8 mouse cellular contexts compared by ENCODE assay signal in genomic region chr10:82795071-82795731, GRCm38 (mm10). TPM values are rescaled to one million over a fixed set of nuclear protein-coding genes. Genes with fewer than 3 reads are reported as not detected.
DNase-seq lines count a peak whose midpoint lies in the region; ATAC-seq and TF ChIP-seq lines count a peak whose summit lies in the region.

No protein-coding gene starts in this region.

- peaks cover 24% of the 10 kb centered on the region for H3K4me1 ChIP-seq in heart, embryonic 12.5 days (replicated peaks)

- H3K36me3 ChIP-seq in C2C12 (ENCODE audit: control insufficient read depth, insufficient read depth): no peaks in the 10 kb centered on the region
- no peaks in the 10 kb centered on the region for H3K36me3 ChIP-seq in heart, embryonic 12.5 days

- no peaks in the 10 kb centered on the region for H3K27me3 ChIP-seq in C2C12 (ENCODE audit: control insufficient read depth, insufficient read depth, insufficient read length)
- H3K27me3 ChIP-seq in heart, embryonic 12.5 days (replicated peaks): no peaks in the 10 kb centered on the region

- peak overlapping the region; percentile 0 for H3ac ChIP-seq in C2C12 (ENCODE audit: control insufficient read depth, insufficient read length, low read depth)

- H3K79me3 ChIP-seq in C2C12 (ENCODE audit: low read depth): no peaks in the 10 kb centered on the region

- peak overlapping the region; percentile 59 for H3K4me2 ChIP-seq in heart, embryonic 12.5 days

- DNase-seq in adrenal gland, postnatal 25 days: peak; percentile 61
- DNase-seq in fibroblast of lung, adult 2 months (ENCODE audit: low read depth): peak; percentile 92
- DNase-seq in kidney, postnatal 10 days: peak; percentile 73
- DNase-seq in liver: peak; percentile 43
- DNase-seq in naive thymus-derived CD4-positive, alpha-beta T cell, adult 2 months (ENCODE audit: low read depth): peak; percentile 33
- peak; percentile 44 to 57 for DNase-seq in thymus, postnatal 36 days

- H3K27ac ChIP-seq in heart, embryonic 12.5 days (ENCODE audit: poor library complexity, severe bottlenecking): 0 out of 2 replicates have a peak overlapping the region, but pooled peaks have one; percentile 25

- H3K4me3 ChIP-seq in C2C12 (ENCODE audit: insufficient read depth, poor library complexity, severe bottlenecking): no peak overlapping the region
- peak overlapping the region; percentile 17; the same call in 1 of the 2 replicates for H3K4me3 ChIP-seq in heart, embryonic 12.5 days

- H3K9me3 ChIP-seq in heart, embryonic 12.5 days (replicated peaks): 0 out of 2 replicates have a peak, but pooled peaks cover 2% of the 10 kb centered on the region

- H3K9ac ChIP-seq in heart, embryonic 12.5 days: peak overlapping the region; percentile 0; the same call in 1 of the 2 replicates

- peak; percentile 74 for TF ChIP-seq CTCF in C2C12 (IDR thresholded peaks at IDR 0.05; ENCODE audit: control insufficient read depth, insufficient read depth, insufficient read length)

- no peaks in the 10 kb centered on the region for H3K79me2 ChIP-seq in C2C12 (ENCODE audit: control insufficient read depth, insufficient read depth)

- peak; percentile 73 for ATAC-seq in heart, embryonic 12.5 days (ENCODE audit: insufficient number of reproducible peaks, low FRiP score)

- WGBS in heart, embryonic 12.5 days: 19% methylated on average over 15 of the region's 15 CpGs

TF ChIP-seq in C2C12, 6 proteins besides CTCF, POLR2A, EP300 and RAD21:
- TF ChIP-seq MYOG (IDR thresholded peaks at IDR 0.05; ENCODE audit: control insufficient read depth, extremely low read depth, insufficient read length) (no peak), CEBPB (IDR thresholded peaks at IDR 0.05; ENCODE audit: low read depth) (no peak), MAX (IDR thresholded peaks at IDR 0.05) (no peak), MYOD1 (IDR thresholded peaks at IDR 0.05; ENCODE audit: control insufficient read depth, insufficient read length, low read depth) (no peak), USF1 (IDR thresholded peaks at IDR 0.05; ENCODE audit: low read depth) (no peak), FOSL1 (IDR thresholded peaks at IDR 0.05; ENCODE audit: insufficient read depth, low read length, poor library complexity, severe bottlenecking) (no peak)

RNA-seq across cellular contexts. Expression of gene Nfyb, which starts 31.3 kb away (rescaled TPM):
- 11.9 TPM for polyA plus RNA-seq in C2C12 (2012; fragmentation: generic; extraction: Trizol)
- total RNA-seq in adrenal gland, postnatal 25 days (2021): 23.5 and 25.9 TPM in 2 replicates
- polyA plus RNA-seq in heart, embryonic 12.5 days (2016; fragmentation: Nextera tagmentation; extraction: Ambion mirVana): 28.1 and 29.3 TPM in 2 replicates

RNA-seq across cellular contexts. Expression of gene Txnrd1, which starts 38.5 kb away (rescaled TPM):
- polyA plus RNA-seq in C2C12 (2012; fragmentation: generic; extraction: Trizol): 172 TPM
- 118 and 136 TPM in 2 replicates for total RNA-seq in adrenal gland, postnatal 25 days (2021)
- polyA plus RNA-seq in heart, embryonic 12.5 days (2016; fragmentation: Nextera tagmentation; extraction: Ambion mirVana): 90.9 and 92.6 TPM in 2 replicates

Comparison
In these comparisons a context has a peak if more than half of its experiments do, and no peak if none do; other contexts are left out.
1. DNase-seq: peak in every context shown above with its lines; median percentile 92 in fibroblast of lung, adult 2 months; 73 in kidney, postnatal 10 days; 61 in adrenal gland, postnatal 25 days; 50 in thymus, postnatal 36 days; 43 in liver; 33 in naive thymus-derived CD4-positive, alpha-beta T cell, adult 2 months.